Mouse (Mus musculus) testis, adult 2 months (tissue): ENCODE results near the gene Hist2h3b.

ENCODE experiments used
- CTCF ChIP-seq: fragments of 200-500 bp; IDR thresholded peaks from 2 replicates; pipeline ENCODE4 v1.5.1; 2012; ENCODE audit warnings: low read depth, mild to moderate bottlenecking, inconsistent platforms, low read length, moderate library complexity; ENCODE audit not compliant: control insufficient read depth, insufficient read depth, insufficient replicate concordance
- POLR2A ChIP-seq: fragments of 200-500 bp; IDR thresholded peaks from 2 replicates; pipeline ENCODE4 v1.6.1; 2012; ENCODE audit warnings: low read depth, mild to moderate bottlenecking, inconsistent platforms, low read length, moderate library complexity; ENCODE audit not compliant: control insufficient read depth

- TF ChIP-seq CTCF (no peak), POLR2A (no peak)
These were observed 9.0 kb downstream of the Hist2h3b start for GRCm38 (mm10) chr3:96277428-96277799.
